Mouse (Mus musculus) cortical plate, adult 2 months (tissue): ENCODE data around the gene Ddx20.

Experiments used
- CTCF ChIP-seq: fragments of 200-500 bp; IDR thresholded peaks from 2 replicates; pipeline ENCODE4 v1.5.1; 2011; ENCODE audit warnings: mild to moderate bottlenecking, control low read depth, low read length; ENCODE audit not compliant: insufficient read depth; ENCODE audit errors: extremely low read depth
- POLR2A ChIP-seq: fragments of 200-500 bp; IDR thresholded peaks from 2 replicates; pipeline ENCODE4 v1.6.1; 2011; ENCODE audit warnings: mild to moderate bottlenecking, low read length, control low read depth; ENCODE audit not compliant: insufficient read depth; ENCODE audit errors: extremely low read depth

GRCm38 (mm10) chr3:105703571-105703970 is 16.2 kb upstream of the Ddx20 start:
- TF ChIP-seq CTCF = no peak
- no peak for TF ChIP-seq POLR2A
